ENCODE assay signal across 8 mouse cellular contexts in genomic region chr4:65123741-65124224, GRCm38 (mm10). TPM values are rescaled to one million over a fixed set of nuclear protein-coding genes. Genes with fewer than 3 reads are reported as not detected.
DNase-seq lines count a peak whose midpoint lies in the region; ATAC-seq lines count a peak whose summit lies in the region.

Pappa (plus strand) TSS chr4:65124174.

- whole genome bisulfite sequencing in forebrain, embryonic 13.5 days, result under 1% methylated on average over 15 of the region's 16 CpGs
- WGBS in liver, embryonic 15.5 days (ENCODE audit: insufficient replicate concordance), result under 1% methylated on average over 16 of the region's 16 CpGs

- H3K4me1 ChIP-seq in forebrain, embryonic 13.5 days, result peaks cover 34% of the 10 kb centered on the region
- no peaks in the 10 kb centered on the region for H3K4me1 ChIP-seq in liver, embryonic 15.5 days (replicated peaks)

- H3K36me3 ChIP-seq in forebrain, embryonic 13.5 days (ENCODE audit: poor library complexity, severe bottlenecking), result no peaks in the 10 kb centered on the region
- no peaks in the 10 kb centered on the region for H3K36me3 ChIP-seq in liver, embryonic 15.5 days (replicated peaks)

- H3K9ac ChIP-seq in forebrain, embryonic 13.5 days, result peak within 1 kb of the TSS; percentile 75
- H3K9ac ChIP-seq in liver, embryonic 15.5 days, result no peak within 1 kb of the TSS

- no peak within 1 kb of the TSS for H3K27ac ChIP-seq in forebrain, embryonic 13.5 days
- H3K27ac ChIP-seq in liver, embryonic 15.5 days (replicated peaks), result no peak within 1 kb of the TSS

- no peaks in the 10 kb centered on the region for H3K9me3 ChIP-seq in forebrain, embryonic 13.5 days (replicated peaks)
- H3K9me3 ChIP-seq in liver, embryonic 15.5 days (replicated peaks), result no peaks in the 10 kb centered on the region

- intact Hi-C loops in left cerebral cortex, postnatal 25 days (cut with DNase I), result loop anchor here (2.0 to 5.0 kb wide), 2 partner anchors 373 to 464 kb away; no protein-coding TSS in a partner anchor

- peak within 1 kb of the TSS; percentile 59 for H3K4me3 ChIP-seq in forebrain, embryonic 13.5 days
- H3K4me3 ChIP-seq in liver, embryonic 15.5 days (replicated peaks), result peak within 1 kb of the TSS; percentile 39

- ATAC-seq in forebrain, embryonic 13.5 days, result no peak
- ATAC-seq in liver, embryonic 15.5 days (ENCODE audit: insufficient read depth), result no peak

- H3K4me2 ChIP-seq in forebrain, embryonic 13.5 days, result peak within 1 kb of the TSS; percentile 83
- peak within 1 kb of the TSS; percentile 62 for H3K4me2 ChIP-seq in liver, embryonic 15.5 days

- peaks cover 17% of the 10 kb centered on the region for H3K27me3 ChIP-seq in forebrain, embryonic 13.5 days
- peaks cover 51% of the 10 kb centered on the region for H3K27me3 ChIP-seq in liver, embryonic 15.5 days

- peak; percentile 1 to 28 for DNase-seq in heart, adult 18-20 months
- DNase-seq in heart, adult 8-10 months (ENCODE audit: low spot score), result no peak
- DNase-seq in ES-CJ7 (ENCODE audit: low read depth, low spot score), result peak; percentile 18
- no peak for DNase-seq in urinary bladder, postnatal 25 days (ENCODE audit: low spot score)
- DNase-seq in left cerebral cortex, postnatal 25 days (ENCODE audit: low spot score in 2 of 2), result no peak
- no peak for DNase-seq in thymus, postnatal 4 days

RNA-seq across cellular contexts. Expression of gene Pappa, which starts in this region (rescaled TPM):
- total RNA-seq in heart, adult 18-20 months (2021), result under 1 TPM; 0.32 to 0.49 TPM
- under 1 TPM; 0.34 to 0.62 (median 0.41) TPM for total RNA-seq in heart, adult 8-10 months (2022)
- polyA plus RNA-seq in forebrain, embryonic 13.5 days (2015; fragmentation: Nextera tagmentation; extraction: Ambion mirVana), result 0.89 and 1.4 TPM in 2 replicates
- 0.02 and 0.05 TPM in 2 replicates for polyA plus RNA-seq in liver, embryonic 15.5 days (2015; fragmentation: Nextera tagmentation; extraction: Ambion mirVana)
- total RNA-seq in left cerebral cortex, postnatal 25 days (2021), result under 1 TPM; 0.37 to 0.48 TPM

Comparison
In these comparisons a context has a peak if more than half of its experiments do, and no peak if none do; other contexts are left out.
1. Peak in DNase-seq in heart, adult 18-20 months; RNA of the gene not detected or under 1 TPM.